Mouse (Mus musculus) CD4-positive, CD25-positive, alpha-beta regulatory T cell, adult 2 months (primary cell): ENCODE results near the gene Ces1f.

Experiments used
- DNase-seq: peaks from one replicate; pipeline ENCODE4 v3.0.0-alpha.2; 2012; ENCODE audit warnings: low read depth, low spot score

Gene Ces1f

DNA sequence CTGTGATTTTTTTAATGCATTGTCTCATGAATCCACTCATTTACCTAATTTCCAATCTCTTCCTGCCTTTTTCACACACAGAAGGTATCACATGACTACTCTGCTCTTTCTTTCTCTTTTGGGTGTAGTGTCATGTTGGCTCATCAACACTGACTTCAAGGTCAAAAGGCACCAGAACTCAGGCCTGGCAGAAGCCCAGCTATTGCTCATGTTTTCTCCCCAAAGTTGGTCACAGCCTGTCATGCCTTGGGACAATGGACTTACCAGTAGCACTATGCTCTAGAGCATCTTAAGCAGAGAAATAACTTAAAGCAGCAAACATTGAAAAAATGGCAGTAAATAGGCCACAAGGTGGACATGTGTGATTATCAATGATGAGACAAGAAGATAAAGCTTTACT, 68.5 kb downstream of the Ces1f start:
- DNase-seq, result no peak
